Mouse (Mus musculus): Measurements from ENCODE around the gene Pdzd2. TPM values are rescaled to one million over a fixed set of nuclear protein-coding genes. Genes with fewer than 3 reads are reported as not detected.

The Pdzd2 gene
- polyA plus RNA-seq, 1 experiment from 2014 or later = 3.6 TPM

DNA sequence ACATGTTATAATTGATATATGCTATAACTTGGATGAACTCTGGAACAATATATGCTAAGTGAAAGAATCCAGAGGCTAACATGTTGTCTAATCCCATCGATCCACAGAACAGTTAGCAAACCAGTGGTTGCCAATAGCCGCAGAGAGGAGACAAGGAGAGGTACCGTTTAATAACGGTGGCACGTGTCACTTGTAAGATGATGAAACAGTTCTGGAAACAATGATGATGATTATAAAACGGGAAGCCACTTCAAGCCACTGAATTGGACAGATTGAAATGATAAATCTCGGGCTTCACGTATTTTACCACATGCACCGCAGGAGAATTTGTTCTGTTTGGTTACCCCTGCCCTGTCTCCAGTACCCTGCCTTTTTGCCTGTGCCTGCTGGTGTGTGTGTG, 112.8 kb downstream of the Pdzd2 start:
- 91% methylated on average over 9 of the region's 9 CpGs for WGBS
- Histone ChIP-seq H3K9me3 (0 out of 2 replicates have a peak, but pooled peaks cover 4% of the 10 kb centered on the region), H3K27ac (replicated peaks) (no peak overlapping the region), H3K27me3 (replicated peaks; ENCODE audit: low read depth, poor library complexity, severe bottlenecking) (0 out of 2 replicates have a peak, but pooled peaks cover 3% of the 10 kb centered on the region), H3K4me3 (no peak overlapping the region), H3K36me3 (replicated peaks) (no peaks in the 10 kb centered on the region), H3K4me1 (peaks cover 27% of the 10 kb centered on the region)
- no peak for DNase-seq (ENCODE audit: low spot score)

DNA sequence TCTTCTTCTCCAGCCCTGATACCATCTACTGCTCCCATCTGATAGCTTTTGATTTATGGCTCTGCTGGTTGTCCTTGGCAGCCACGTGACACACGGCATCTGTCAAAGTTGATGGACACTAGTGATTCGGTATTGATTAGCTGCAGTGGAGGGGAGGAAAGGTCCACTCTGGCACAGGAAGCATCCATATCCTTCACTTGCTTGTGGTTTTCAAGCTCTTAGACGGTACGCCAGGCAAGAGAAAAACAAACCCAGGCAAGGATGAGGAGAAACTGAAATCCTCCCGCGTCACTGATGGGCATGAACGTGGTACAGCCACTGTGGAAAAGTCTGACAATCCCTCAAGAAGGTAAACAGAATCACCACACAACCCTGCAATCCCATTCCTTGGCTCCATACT, 113.6 kb downstream of the Pdzd2 start:
- 77% methylated on average over 8 of the region's 8 CpGs for WGBS
- Histone ChIP-seq H3K9me3 (0 out of 2 replicates have a peak, but pooled peaks cover 4% of the 10 kb centered on the region), H3K36me3 (replicated peaks) (no peaks in the 10 kb centered on the region), H3K4me1 (peaks cover 21% of the 10 kb centered on the region), H3K27me3 (replicated peaks; ENCODE audit: low read depth, poor library complexity, severe bottlenecking) (0 out of 2 replicates have a peak, but pooled peaks cover 3% of the 10 kb centered on the region), H3K4me3 (no peak overlapping the region), H3K27ac (replicated peaks) (no peak overlapping the region)
- DNase-seq (ENCODE audit: low spot score) = no peak

- H3K36me3 ChIP-seq (replicated peaks) = no peaks in the 10 kb centered on the region
- DNase-seq (ENCODE audit: low spot score) = no peak
- H3K27ac ChIP-seq (replicated peaks) = no peak overlapping the region
- H3K9me3 ChIP-seq = 0 out of 2 replicates have a peak, but pooled peaks cover 4% of the 10 kb centered on the region
- H3K4me1 ChIP-seq = peaks cover 14% of the 10 kb centered on the region
- H3K4me3 ChIP-seq = no peak overlapping the region
- 57% methylated on average over 6 of the region's 6 CpGs for WGBS
- 0 out of 2 replicates have a peak, but pooled peaks cover 3% of the 10 kb centered on the region for H3K27me3 ChIP-seq (replicated peaks; ENCODE audit: low read depth, poor library complexity, severe bottlenecking)
Observed at GRCm38 (mm10) chr15:12625524-12625923, 114.2 kb downstream of the Pdzd2 start.

GRCm38 (mm10) chr15:12623521-12623920, 116.2 kb downstream of the Pdzd2 start:
- WGBS = 95% methylated on average over 4 of the region's 4 CpGs
- Histone ChIP-seq H3K27ac (replicated peaks) (no peak overlapping the region), H3K27me3 (replicated peaks; ENCODE audit: low read depth, poor library complexity, severe bottlenecking) (no peaks in the 10 kb centered on the region), H3K36me3 (replicated peaks) (no peaks in the 10 kb centered on the region), H3K4me3 (no peak overlapping the region), H3K4me1 (peaks cover 14% of the 10 kb centered on the region), H3K9me3 (0 out of 2 replicates have a peak, but pooled peaks cover 4% of the 10 kb centered on the region)
- no peak for DNase-seq (ENCODE audit: low spot score)

DNA sequence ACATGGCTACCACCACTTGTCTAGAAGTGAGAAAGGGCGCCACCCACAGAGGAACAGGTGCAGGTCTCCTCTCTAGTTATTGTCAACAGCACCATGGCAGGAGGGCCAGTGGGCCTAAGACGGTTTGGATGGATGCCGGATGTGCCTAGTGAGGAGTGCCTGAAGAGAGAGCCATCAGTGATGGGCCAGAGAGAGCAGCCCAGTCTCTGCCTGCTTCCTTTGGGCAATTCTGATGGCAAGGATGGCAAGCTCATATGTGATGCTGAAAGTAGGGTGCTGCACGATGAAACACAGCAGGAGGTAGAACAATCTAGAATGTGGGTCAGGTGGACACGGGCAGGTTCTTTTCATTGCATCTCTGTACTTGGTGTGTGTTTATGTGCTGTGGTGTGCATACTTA, 117.0 kb downstream of the Pdzd2 start:
- no peak overlapping the region for H3K4me3 ChIP-seq
- 89% methylated on average over 5 of the region's 5 CpGs for WGBS
- no peaks in the 10 kb centered on the region for H3K36me3 ChIP-seq (replicated peaks)
- peaks cover 14% of the 10 kb centered on the region for H3K4me1 ChIP-seq
- H3K27ac ChIP-seq (replicated peaks) = no peak overlapping the region
- no peaks in the 10 kb centered on the region for H3K27me3 ChIP-seq (replicated peaks; ENCODE audit: low read depth, poor library complexity, severe bottlenecking)
- H3K9me3 ChIP-seq = 0 out of 2 replicates have a peak, but pooled peaks cover 4% of the 10 kb centered on the region
- DNase-seq (ENCODE audit: low spot score) = no peak

DNA sequence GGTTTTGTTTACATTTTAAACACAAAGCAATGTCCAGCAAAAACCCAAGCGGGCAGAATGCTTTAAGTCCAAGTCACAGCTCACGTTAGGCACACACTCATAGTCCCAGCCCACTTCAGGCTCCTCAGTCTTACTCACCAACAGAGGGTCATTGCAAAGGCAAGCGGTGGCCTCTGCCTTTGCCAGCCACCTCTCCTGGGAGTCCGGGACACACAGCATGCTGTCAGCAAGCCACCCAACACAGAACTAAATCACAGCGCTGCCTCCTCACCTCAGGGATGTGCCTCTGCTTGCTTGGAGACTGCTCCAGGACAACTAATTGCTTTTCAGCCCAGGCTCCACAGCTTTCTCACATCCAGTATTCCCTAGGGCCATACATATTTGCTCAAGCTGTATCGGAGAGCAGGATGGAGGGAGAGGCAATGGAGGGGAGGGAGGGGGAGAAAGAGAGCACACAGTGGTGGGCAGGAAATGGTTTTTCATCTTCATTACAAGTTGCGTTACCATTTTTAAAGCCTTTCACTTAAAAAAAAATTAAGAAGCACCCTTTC, 117.6 kb downstream of the Pdzd2 start:
- Histone ChIP-seq H3K4me3 (no peak overlapping the region), H3K4me1 (peaks cover 18% of the 10 kb centered on the region), H3K36me3 (replicated peaks) (no peaks in the 10 kb centered on the region), H3K27me3 (replicated peaks; ENCODE audit: low read depth, poor library complexity, severe bottlenecking) (no peaks in the 10 kb centered on the region), H3K27ac (replicated peaks) (no peak overlapping the region), H3K9me3 (0 out of 2 replicates have a peak, but pooled peaks cover 4% of the 10 kb centered on the region)
- no peak for DNase-seq (ENCODE audit: low spot score)
- whole genome bisulfite sequencing = 64% methylated on average over 7 of the region's 7 CpGs

- H3K4me1 ChIP-seq = peaks cover 11% of the 10 kb centered on the region; the same call in 1 of the 2 replicates
- 86% methylated on average over 8 of the region's 8 CpGs for WGBS
- no peak overlapping the region for H3K27ac ChIP-seq (replicated peaks)
- H3K27me3 ChIP-seq (replicated peaks; ENCODE audit: low read depth, poor library complexity, severe bottlenecking) = no peaks in the 10 kb centered on the region
- no peak overlapping the region for H3K4me3 ChIP-seq
- DNase-seq (ENCODE audit: low spot score) = no peak
- 0 out of 2 replicates have a peak, but pooled peaks cover 4% of the 10 kb centered on the region for H3K9me3 ChIP-seq
- no peaks in the 10 kb centered on the region for H3K36me3 ChIP-seq (replicated peaks)
Observed at GRCm38 (mm10) chr15:12619273-12619672, 120.5 kb downstream of the Pdzd2 start.

DNA sequence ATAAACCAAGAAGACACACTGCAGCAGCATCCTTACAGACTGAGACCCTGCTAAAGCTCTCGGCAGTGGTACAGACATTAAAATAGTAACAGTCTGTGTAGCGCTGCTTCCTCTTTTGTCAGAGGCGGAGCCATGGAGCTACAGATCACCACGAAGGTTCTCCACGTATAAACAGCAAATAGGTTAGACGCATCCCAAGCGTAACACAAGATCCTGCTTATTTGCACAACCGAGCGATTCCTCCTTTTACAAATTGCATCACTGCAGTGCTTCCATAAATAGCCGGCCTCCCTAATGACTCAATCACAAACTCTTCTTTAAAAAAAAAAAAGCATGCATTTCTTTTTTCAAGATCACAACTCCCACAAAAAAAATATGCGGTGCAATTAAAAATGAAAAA, 122.1 kb downstream of the Pdzd2 start:
- no peaks in the 10 kb centered on the region for H3K27me3 ChIP-seq (replicated peaks; ENCODE audit: low read depth, poor library complexity, severe bottlenecking)
- H3K4me1 ChIP-seq = peaks cover 11% of the 10 kb centered on the region; the same call in 1 of the 2 replicates
- no peak overlapping the region for H3K4me3 ChIP-seq
- 85% methylated on average over 11 of the region's 11 CpGs for WGBS
- DNase-seq (ENCODE audit: low spot score) = no peak
- no peaks in the 10 kb centered on the region for H3K36me3 ChIP-seq (replicated peaks)
- no peak overlapping the region for H3K27ac ChIP-seq (replicated peaks)
- no peaks in the 10 kb centered on the region for H3K9me3 ChIP-seq

- H3K27ac ChIP-seq (replicated peaks) = no peak overlapping the region
- H3K4me3 ChIP-seq = no peak overlapping the region
- no peaks in the 10 kb centered on the region for H3K36me3 ChIP-seq (replicated peaks)
- peaks cover 9% of the 10 kb centered on the region; the same call in 1 of the 2 replicates for H3K4me1 ChIP-seq
- no peaks in the 10 kb centered on the region for H3K27me3 ChIP-seq (replicated peaks; ENCODE audit: low read depth, poor library complexity, severe bottlenecking)
- no peaks in the 10 kb centered on the region for H3K9me3 ChIP-seq
- 79% methylated on average over 8 of the region's 8 CpGs for WGBS
- no peak for DNase-seq (ENCODE audit: low spot score)
Observed at GRCm38 (mm10) chr15:12617220-12617619, 122.5 kb downstream of the Pdzd2 start.

- H3K27me3 ChIP-seq (replicated peaks; ENCODE audit: low read depth, poor library complexity, severe bottlenecking) = no peaks in the 10 kb centered on the region
- no peak overlapping the region for H3K4me3 ChIP-seq
- peaks cover 5% of the 10 kb centered on the region; the same call in 1 of the 2 replicates for H3K4me1 ChIP-seq
- no peaks in the 10 kb centered on the region for H3K9me3 ChIP-seq
- WGBS = 73% methylated on average over 20 of the region's 20 CpGs
- no peaks in the 10 kb centered on the region for H3K36me3 ChIP-seq (replicated peaks)
- no peak overlapping the region for H3K27ac ChIP-seq (replicated peaks)
- DNase-seq (ENCODE audit: low spot score) = no peak
Observed at GRCm38 (mm10) chr15:12614944-12615878, 124.5 kb downstream of the Pdzd2 start.

DNA sequence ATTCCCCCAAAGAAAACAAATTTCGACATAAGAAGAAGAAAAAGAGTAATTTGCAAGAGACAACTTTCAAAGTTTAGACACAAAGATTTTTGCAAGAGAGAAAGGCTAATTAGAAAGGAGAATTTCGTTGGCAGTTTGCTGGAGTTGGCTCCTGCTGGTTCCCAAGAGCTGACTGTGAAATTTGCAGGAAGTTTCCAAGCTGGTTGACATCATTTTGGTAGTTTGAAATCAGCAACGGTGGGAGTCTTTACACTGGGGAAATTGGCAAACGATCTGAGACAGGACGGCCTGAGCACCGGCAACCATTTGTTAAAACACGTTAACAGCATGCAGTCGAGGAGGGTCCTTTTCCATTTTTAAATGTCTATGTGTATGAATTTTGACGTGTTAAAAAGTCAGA, 125.7 kb downstream of the Pdzd2 start:
- no peaks in the 10 kb centered on the region for H3K9me3 ChIP-seq
- H3K27me3 ChIP-seq (replicated peaks; ENCODE audit: low read depth, poor library complexity, severe bottlenecking) = no peaks in the 10 kb centered on the region
- H3K4me1 ChIP-seq = peaks cover 5% of the 10 kb centered on the region; the same call in 1 of the 2 replicates
- no peaks in the 10 kb centered on the region for H3K36me3 ChIP-seq (replicated peaks)
- no peak for DNase-seq (ENCODE audit: low spot score)
- 73% methylated on average over 9 of the region's 9 CpGs for WGBS
- no peak overlapping the region for H3K27ac ChIP-seq (replicated peaks)
- H3K4me3 ChIP-seq = no peak overlapping the region

DNA sequence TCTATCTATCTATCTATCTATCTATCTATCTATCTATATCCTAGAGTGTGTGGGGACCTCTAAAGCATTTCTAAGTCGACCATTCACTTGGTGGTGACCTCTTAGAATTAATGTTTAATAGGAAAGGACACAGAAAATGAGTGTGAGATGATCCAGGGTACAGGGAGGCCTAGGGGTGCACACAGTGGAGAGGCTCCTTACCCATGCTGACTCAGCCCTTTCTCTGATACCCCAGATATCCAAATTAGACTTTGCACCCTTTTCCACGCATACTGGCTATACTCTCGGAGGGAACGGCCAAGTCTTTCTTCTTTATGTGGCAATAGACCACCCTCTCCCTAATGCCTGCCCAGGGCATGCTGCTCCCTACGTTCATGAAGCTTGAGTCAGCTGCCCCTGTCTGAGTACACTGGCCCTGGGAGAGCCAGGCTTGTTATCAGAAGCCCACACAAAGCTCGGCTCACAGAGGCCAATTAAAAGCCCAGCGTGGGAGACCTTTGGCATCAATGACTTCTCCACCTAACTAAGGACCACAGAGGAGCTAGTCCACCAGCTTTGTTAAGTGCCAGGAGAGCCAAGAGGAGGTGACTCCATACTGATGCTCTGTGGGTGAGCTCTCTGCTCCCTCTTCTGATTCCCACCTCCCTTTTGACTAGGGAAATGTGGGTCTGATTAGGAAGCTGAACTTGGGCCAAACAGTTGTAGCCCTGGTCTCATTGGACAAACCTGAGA, 126.6 kb downstream of the Pdzd2 start:
- WGBS = 75% methylated on average over 7 of the region's 7 CpGs
- no peak for DNase-seq (ENCODE audit: low spot score)
- no peaks in the 10 kb centered on the region for H3K27me3 ChIP-seq (replicated peaks; ENCODE audit: low read depth, poor library complexity, severe bottlenecking)
- peaks cover 5% of the 10 kb centered on the region; the same call in 1 of the 2 replicates for H3K4me1 ChIP-seq
- no peaks in the 10 kb centered on the region for H3K36me3 ChIP-seq (replicated peaks)
- no peaks in the 10 kb centered on the region for H3K9me3 ChIP-seq
- H3K4me3 ChIP-seq = no peak overlapping the region
- no peak overlapping the region for H3K27ac ChIP-seq (replicated peaks)

Data from embryonic facial prominence, embryonic 10.5 days (tissue).